Mouse (Mus musculus) testis, postnatal 10 days (tissue): ENCODE results near the gene Pip5k1b.

Experiments
- DNase-seq: peaks from one replicate; pipeline ENCODE4 v3.0.0; 2021; ENCODE audit warnings: low spot score

Gene Pip5k1b

DNA sequence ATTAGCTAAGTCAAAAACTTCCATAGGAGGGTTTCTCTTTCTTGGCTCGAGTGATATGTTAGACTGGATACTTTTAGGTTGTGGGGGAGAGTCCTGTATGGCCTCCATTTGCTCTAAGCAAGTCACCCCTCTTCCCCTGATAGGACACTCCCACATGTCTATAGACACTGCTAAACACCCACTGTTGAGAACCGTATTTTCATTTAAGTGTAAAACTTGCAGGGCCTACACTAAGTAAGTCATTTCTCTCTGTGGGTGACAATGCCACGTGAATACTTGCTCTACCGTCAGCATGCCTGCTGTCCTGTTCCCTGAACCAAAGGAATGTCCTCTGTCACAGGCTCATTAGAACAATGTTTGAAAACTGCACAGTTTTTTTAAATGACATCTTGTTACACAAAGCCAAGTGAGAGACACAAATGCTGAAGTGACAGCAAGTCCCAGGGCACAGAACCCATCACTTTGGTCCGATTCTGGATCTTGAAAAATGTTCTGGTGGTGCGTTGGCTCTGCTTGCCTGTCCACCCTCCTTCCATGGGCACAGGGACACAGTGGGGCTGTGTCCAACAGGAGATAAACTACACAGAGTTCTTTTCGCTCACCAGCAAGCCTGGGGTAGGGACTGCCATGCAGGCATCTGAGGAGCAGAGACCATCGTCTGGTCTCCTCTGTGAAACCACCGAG lies 138.6 kb downstream of the Pip5k1b start:
- DNase-seq: no peak

DNA sequence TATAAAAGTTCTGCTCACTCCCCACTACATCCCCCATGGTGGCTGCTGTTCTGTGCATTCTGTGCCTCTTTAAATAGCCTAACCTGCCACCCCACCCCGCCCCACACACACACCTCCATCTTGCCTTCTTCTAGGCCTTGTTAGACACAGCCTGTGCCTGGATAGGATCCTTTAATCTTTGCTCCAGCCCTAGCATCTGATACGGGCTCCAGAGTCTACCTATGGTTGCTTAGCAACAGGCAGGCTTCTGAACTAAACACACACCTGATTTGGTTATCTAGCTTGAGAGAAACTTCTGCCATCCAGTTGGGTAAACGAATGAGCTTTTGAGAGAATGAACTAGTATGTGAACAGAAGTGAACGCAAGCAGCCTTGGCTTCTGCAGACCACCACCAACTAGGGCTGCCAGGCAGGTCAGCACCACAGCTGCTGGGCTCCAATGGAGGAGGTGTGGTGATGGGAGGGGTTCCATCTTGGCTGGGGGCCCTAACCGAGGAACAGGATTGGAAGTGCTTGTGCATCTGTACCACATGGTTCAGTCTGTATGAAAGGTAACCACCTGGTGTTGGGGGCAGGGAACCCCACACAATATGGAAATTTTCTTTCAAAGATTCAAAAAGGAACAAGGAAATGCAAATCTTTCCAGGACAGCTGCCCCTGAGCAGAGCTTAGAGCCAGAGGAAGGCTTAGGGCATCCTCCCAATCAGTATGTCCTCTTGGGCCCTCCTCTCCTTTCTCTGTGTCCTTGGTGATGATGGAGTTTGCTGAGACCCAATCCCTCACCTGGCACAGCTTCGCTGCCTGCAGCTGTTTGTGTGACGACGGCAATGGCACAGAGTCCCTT lies 139.7 kb downstream of the Pip5k1b start:
- no peak for DNase-seq

DNA sequence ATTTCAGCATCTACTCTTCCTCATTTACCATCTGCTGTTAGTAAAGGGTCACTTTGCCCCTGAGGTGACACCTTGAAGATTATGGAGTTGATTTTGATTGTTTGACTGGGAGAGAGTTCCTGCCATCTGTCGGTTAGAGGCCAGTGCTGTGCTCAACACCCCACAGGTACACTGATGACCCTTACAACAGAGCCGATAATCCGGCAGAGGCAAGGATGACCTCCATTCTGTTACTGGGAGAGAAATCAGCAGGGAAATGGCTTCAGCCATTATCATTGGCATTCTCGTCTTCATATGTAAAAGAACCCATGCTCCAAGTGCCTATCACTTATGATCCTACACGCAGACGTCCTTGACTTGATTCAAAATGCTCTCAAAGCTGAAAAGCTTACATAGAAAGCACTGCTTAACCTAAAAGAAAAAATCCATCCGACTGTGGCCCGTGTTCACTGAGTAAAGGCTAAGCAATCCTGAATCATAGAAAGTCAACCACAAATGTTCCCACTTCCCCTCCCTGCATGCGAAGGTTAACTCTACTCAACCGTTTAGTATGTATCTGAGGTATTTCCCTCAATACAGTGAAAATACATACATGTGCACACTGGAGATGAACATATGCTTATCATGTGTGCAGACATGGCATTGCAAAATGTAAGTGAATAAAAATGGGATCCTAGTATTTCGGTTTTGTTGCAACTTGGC lies 146.7 kb downstream of the Pip5k1b start:
- DNase-seq: no peak

DNA sequence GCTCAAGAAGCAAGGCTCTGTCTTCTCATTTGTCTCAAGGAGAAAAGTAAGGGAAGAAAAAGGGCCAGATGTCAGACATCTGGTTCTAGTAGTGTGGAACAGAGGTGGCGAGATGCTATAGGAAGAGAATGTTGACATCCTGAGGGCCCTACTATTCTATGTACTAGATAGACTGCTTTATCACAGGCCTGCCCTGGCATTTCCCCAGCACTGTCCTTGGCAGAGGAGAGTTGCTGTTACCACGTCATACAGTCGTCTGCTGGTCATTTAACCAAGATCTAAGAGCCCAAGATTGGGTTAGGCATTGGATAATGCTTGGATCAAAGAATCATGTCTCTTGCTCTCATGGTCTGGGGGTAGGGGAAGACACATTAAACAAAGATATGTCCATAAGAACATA lies 151.0 kb downstream of the Pip5k1b start:
- DNase-seq: no peak

DNA sequence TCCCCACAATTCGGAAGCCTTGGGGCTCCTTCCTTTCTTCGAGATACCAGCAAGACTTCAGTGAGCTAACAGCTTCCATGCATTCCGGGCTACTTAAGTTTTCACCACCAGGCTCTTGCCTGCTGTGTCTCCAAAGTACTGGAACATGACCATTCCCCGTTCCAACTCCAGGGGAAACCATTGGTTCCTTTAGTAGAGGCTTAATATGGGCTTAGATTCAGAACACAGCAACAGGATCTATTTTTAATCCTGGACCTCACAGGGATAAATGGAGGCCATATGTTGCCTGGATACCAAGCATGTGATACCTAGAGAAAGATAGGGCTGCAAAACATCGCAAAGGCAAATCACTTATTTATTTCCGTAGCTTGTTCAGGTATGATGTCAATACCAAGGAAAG lies 152.4 kb downstream of the Pip5k1b start:
- no peak for DNase-seq

DNA sequence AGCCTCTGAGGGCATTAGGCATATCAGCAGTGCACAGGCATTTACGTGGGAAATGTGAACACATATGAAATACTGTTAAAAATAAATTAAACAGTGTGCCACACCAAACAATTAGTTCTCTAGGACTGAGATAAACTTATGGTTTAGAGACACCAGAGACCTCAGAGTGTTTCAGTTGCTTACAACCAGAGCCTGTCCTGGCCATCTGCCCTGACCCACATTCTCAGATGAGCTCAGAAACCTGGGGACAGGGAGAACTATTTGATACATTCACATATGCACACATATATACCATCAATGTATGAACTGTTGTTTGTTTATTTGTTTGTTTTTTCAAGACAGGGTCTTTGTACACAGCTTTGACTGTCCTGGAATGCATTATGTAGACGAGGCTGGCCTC lies 161.8 kb downstream of the Pip5k1b start:
- DNase-seq: no peak

DNA sequence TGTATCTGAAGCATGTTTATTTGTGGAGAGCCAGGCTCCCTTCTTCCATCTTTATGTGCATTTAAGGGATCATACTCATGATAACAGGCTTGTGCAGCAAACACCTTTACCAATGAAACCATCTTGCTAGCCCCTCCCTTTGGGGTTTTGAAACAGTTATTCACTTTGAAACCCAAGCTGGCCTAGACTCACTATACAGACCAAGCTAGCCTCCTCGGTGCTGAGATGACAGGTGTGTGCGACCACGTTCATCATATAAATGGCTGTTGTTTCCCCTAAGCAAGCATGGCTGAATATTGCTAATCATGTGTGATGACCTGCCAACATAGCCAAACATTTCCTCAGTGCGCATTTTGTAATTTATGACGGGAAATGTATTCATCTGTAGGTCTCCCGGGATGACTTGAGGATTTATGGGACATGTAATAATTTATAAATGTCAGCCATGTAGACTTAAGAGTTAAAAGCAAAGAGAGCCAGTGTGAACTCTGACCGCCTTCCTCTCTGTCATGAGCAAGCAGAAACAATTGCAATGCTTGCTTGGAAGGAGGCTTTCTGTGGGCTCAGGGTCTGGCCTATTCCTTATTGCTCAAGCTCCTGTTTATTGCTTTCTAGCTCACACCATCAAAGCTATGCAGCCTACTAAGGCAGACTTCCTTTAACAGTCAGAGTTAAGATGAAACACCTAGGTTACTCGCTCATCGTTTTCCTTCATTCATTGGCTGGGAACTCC lies 164.0 kb downstream of the Pip5k1b start:
- DNase-seq: no peak

DNA sequence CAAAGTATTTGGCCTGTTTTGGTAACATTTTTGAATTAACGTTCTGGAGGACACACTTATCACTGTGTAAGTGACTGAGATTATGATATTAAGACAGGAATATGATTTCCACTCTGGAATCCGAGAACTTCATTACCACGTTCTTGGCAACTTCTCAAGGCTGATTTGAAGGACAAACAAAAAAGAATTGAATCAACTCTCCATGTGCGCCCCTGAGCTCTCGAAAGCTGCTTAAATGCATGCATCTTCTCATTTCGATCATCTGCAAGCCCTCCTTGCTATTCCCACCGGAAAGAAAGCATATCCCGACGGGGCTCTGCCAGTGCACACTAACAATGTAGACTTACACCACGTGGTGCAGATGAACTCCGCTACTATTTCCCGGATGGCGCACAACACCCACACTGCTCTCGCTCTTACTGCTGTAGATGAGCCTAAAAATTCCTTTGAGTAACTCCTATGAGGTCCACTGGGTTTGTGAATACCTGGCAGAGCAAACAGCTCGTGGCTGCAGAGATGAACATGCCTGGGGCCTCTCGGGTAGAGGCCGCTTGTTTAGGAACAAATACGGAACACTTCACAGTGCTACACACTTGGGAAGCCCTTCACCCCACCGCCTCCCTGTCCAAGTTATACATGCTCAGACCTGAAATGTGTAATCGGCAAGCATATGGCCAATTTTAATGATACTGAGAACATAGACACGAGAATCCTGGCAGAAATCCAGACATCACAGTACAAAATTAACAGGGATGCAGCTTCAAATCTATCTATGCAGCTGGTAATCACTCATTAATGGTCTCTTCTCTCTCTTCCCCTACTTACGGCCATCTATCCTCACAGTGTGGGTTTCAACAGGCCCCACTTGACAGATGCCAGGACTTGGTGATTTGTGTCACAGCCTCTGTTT lies 168.5 kb downstream of the Pip5k1b start:
- peak; percentile 46 for DNase-seq

DNA sequence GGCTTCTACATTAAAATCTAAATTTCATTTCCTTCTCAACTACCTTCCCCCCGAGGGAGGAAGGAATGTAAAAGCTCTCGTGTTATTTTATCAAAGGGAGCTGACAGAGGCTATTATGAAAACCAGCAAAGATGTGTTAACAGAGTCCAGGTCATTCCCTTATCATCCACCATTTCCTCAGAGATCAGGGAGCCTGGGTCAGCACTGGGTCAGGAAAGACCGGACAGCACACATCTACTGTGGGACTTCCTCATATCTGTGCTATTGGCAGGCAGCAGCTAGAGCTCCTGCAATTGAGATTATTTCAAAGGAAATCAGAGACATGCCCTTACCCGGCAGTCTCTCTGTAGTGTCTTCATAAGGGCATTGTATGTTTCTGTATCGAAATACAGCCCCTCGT lies 177.2 kb downstream of the Pip5k1b start:
- DNase-seq: no peak

DNA sequence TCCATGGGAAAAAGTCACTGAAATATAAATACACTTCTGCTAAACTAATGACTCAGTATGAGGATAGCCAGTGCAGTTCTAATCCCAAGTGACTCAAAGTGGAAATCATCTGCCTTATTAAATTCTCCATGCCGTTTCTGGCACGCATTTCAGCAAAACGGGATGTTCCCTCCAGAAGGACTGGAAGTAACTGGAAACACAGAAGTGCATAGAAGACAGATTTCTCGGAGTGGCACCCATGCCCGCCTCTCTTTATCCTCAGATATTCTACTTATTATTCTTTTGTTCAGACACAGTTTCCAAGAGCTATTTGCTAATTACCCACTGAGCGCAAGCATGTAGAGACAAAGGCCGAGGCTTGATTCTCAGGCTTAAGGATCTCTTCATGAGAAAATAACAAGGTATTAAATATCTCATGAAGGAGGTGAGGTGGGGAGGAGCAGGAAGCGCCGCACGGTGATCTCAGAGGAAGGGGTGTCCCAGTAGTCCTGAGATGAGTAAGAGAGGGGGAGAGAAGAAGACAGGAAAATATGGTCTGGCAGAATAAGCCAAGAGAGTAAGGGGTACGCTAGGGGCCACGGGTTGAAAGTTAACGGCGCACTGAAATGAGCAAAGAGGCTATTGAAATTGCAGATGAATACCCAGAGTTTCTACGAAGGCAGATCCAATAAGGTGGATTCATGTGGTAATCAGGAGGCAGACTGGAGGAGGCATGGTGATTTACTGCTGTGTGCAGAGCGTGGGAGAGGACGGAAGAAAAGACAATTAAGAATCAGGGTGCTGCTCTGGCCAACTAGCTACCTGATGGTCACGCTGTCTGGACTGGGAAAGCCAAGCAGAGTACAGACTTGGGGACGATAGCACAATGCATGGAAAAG lies 183.7 kb downstream of the Pip5k1b start:
- DNase-seq: no peak

DNA sequence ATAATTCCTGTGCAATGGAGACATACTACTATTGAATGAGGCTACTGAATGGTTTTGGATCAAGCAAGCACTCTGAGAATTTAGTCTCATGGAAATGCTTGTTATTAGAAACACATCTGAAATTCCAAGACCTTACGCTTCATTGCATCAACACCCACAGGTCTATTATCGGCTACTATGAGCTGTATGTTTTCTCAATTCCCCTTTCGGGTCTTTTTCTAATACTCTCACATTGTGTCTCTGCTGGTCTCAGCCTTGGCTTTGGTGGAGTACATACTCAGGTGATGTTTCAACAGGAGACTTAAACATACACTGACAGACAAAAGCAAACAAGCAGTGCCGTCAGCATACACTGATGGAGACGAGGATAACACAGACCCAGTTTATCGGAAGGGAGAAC lies 187.3 kb downstream of the Pip5k1b start:
- DNase-seq: no peak

DNA sequence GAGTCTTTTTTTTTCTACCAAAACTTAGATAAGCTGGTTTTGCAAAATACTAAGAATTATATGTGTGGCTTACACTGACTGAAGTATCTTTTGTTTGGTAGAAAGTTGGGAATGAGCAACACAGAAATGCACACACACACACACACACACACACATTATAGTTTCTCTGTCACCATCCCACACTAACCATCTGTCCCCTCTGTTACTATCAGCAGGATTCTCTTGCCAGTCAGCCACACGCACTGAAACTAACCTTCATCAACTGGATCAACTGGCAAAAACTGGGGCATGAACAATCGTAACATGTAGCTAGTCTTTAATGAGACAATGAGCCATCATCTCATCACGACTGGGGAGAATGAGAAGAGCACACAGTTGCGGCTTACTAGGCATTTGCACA lies 187.9 kb downstream of the Pip5k1b start:
- DNase-seq: no peak

DNA sequence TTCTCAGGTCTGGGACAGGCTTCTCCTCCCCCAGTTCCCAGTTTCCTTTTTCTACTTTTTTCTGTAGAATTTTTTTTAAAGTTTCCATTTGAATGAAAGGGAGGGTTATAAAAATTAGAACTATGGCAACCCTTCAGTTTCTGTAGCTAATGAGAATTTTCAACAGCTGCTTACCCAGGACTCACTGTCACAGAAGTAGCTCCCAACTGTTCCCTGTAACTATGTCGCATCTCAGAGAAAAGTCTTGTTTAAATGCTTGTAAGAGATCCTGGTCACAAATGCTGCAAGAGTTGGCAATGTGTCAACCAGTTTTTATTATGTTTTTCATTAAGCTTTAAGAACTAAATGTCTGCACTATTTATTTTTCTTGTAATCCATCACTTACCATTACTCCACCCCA lies 188.9 kb downstream of the Pip5k1b start:
- DNase-seq: no peak

DNA sequence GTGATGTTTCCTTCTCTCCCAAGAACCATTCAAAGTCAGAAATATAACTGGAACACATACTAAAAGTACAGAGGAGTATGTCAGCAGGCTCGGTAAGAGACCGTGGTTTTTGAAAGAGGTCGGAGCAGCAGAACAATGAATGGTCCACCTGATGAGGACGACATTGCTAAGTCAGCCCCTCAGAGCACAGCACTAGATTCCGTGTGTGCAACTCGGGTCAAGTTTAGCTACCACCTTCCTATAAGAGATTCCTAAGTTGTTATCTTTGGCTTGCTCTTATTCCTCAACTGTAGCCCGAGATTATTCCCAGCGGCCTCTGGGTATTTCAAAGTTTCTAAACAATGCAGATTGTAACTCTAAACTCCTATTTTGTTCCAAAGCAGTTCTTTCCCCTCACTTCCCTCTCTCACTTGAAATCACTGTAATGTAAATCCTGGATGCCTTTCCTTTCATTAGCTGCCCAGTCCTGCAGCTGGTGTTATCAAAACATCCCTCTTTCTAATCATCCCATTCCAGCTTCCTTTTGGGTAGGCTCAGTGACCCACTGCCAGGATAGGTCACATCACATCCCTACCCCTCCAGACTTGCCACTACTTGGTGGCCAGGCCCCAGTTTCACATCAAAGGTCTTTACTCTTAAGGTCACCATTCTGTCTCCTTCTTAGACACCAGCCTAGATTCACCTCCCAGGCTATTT lies 192.9 kb downstream of the Pip5k1b start:
- DNase-seq: no peak

DNA sequence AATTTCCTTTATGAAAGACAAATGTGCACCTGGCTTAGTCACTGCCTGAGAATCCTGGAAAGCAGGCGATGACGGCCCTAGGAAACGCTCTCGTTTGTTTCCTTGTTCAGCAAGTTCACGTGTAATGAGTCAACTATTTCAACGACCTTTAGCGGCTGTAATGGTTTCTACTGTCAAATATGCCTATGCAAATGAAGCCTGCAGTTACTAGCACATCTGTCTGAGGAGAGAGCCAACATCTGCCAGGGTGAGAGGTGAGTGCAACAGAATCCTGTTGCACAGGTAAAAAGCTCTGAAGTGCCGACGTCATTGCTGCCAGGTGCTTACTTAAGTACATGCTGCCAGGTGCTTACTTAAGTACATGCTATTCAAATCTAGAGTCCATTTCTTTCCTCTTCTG lies 196.4 kb downstream of the Pip5k1b start:
- peak; percentile 25 for DNase-seq

DNA sequence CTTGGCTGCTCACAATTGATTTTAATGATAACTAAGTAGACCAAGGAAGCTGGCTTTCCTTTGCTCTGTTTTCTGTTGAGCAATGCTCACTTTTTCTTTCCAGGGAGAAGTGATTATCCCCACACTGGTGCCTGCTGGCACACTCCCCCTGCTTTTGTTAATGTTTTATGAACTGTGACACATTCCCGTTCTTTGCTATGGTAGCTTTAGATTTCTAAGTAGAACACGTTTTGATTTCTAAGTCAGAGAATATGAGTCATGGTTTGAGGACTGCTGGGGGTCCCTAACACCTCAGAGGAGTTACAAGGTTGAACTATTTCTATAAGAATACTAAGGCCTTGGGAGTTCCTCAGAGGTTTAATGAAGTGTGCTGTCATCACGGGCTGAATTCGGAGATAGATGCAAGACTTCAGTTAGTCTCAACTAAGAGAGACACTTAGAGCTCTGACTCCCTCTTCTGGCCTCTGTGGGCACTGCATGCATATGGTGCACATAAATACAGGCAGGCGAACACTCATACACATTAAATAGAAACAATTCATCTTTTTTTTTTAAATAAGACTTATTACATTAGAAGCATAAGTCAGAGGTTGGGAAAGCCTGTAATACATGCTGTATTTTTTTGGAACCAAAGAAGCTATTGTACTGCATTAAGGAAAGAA lies 203.2 kb downstream of the Pip5k1b start:
- DNase-seq: no peak

DNA sequence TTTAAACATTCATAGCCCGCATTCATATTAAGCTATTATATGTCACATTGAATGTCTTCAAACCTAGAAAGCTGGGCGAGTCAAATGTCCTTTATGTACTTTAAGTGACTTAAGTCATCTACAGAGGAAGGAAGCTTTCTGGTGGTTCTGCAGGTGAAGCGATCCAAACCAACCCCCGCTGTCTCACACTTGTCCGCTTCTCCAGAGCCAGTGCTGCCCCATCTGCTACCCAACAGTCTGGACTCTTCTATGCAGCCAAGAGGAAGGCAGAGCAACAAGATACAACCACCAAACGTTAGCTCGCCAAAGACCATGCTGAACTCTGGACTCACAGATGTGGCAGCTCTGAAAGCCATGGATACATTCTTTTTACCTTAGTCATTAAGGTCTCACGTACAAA lies 211.2 kb downstream of the Pip5k1b start:
- DNase-seq: no peak

DNA sequence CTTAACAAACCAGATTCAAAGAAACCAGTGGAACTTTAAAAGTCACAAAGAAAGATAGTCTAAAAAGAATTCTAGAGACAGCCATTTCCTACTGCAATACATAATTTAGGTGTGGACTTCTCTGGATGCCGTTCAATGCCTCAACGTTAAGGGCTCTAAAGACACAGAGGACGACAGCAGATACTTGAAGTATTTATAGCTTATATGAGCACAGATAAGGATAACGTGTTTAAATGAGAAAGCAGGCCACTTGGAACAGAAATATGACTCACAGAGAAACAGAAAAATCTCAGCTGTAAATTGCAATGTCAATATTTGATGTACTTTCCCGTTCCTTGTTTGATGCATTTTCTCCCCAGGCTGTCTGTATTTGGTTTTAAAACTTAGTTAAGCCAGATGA lies 212.9 kb downstream of the Pip5k1b start:
- DNase-seq: no peak
